Mouse (Mus musculus) embryonic facial prominence, embryonic 10.5 days (tissue): ENCODE results near the gene Cenpf. TPM values are rescaled to one million over a fixed set of nuclear protein-coding genes. Genes with fewer than 3 reads are reported as not detected.

Experiments used
- DNase-seq: peaks from one replicate; pipeline ENCODE4 v3.0.0-alpha.2; 2017; ENCODE audit warnings: low spot score
- H3K27ac ChIP-seq: fragments of 300-500 bp; sonication (generic); replicated peaks from 2 replicates; pipeline ENCODE4 v1.5.1; 2016; ENCODE audit warnings: mild to moderate bottlenecking
- H3K27me3 ChIP-seq: fragments of 300-500 bp; sonication (generic); replicated peaks from 2 replicates; pipeline ENCODE4 v1.6.1; 2016; ENCODE audit warnings: low read depth, mild to moderate bottlenecking; ENCODE audit not compliant: poor library complexity, severe bottlenecking
- H3K36me3 ChIP-seq: fragments of 300-500 bp; sonication (generic); replicated peaks from 2 replicates; pipeline ENCODE4 v1.6.1; 2016; ENCODE audit warnings: mild to moderate bottlenecking, moderate library complexity
- H3K4me1 ChIP-seq: fragments of 300-500 bp; sonication (generic); 2 replicates; pipeline ENCODE4 v1.6.1; 2016
- H3K4me3 ChIP-seq: fragments of 300-500 bp; sonication (generic); 2 replicates; pipeline ENCODE4 v1.5.1; 2016; ENCODE audit warnings: mild to moderate bottlenecking, moderate library complexity
- H3K9me3 ChIP-seq: fragments of 300-500 bp; sonication (generic); 2 replicates; pipeline ENCODE4 v1.6.1; 2016; ENCODE audit warnings: mild to moderate bottlenecking
- WGBS: fragments of 180-500 bp; shearing (Covaris S2); methylation state at CpG from one replicate; pipeline ENCODE4 v1.1.7; 2016; 5-methylcytosine and 5-hydroxymethylcytosine counted together
- polyA plus RNA-seq: library from polyadenylated mRNA; unstranded; fragments of >200 nt; fragmentation: Nextera tagmentation; extraction: Ambion mirVana; gene quantifications from 2 replicates; pipeline ENCODE4 v1.2.1, GENCODE M21; 2016

Cenpf gene
- polyA plus RNA-seq, 1 experiment from 2014 or later: 108 TPM

GRCm38 (mm10) chr1:189646597-189646996 lies 41.3 kb downstream of the Cenpf start:
- H3K27ac ChIP-seq: no peak overlapping the region
- no peak overlapping the region for H3K4me3 ChIP-seq
- no peaks in the 10 kb centered on the region for H3K27me3 ChIP-seq
- no peaks in the 10 kb centered on the region for H3K4me1 ChIP-seq
- peak; percentile 6 for DNase-seq
- WGBS: 90% methylated on average over 6 of the region's 6 CpGs
- H3K9me3 ChIP-seq: no peaks in the 10 kb centered on the region
- peaks cover 100% of the 10 kb centered on the region for H3K36me3 ChIP-seq

- peaks cover 99% of the 10 kb centered on the region for H3K36me3 ChIP-seq
- H3K27ac ChIP-seq: no peak overlapping the region
- no peaks in the 10 kb centered on the region for H3K9me3 ChIP-seq
- DNase-seq: peak; percentile 4
- H3K27me3 ChIP-seq: no peaks in the 10 kb centered on the region
- no peak overlapping the region for H3K4me3 ChIP-seq
- WGBS: 86% methylated on average over 2 of the region's 2 CpGs
- no peaks in the 10 kb centered on the region for H3K4me1 ChIP-seq
Measured at GRCm38 (mm10) chr1:189645371-189645770, 42.5 kb downstream of the Cenpf start.

- DNase-seq: peak; percentile 5
- Histone ChIP-seq H3K36me3 (peaks cover 99% of the 10 kb centered on the region), H3K4me1 (no peaks in the 10 kb centered on the region), H3K27ac (no peak overlapping the region), H3K27me3 (no peaks in the 10 kb centered on the region), H3K9me3 (no peaks in the 10 kb centered on the region), H3K4me3 (no peak overlapping the region)
- WGBS: 84% methylated on average over 3 of the region's 3 CpGs
Measured at GRCm38 (mm10) chr1:189644700-189645345, 43.1 kb downstream of the Cenpf start.

- peaks cover 60% of the 10 kb centered on the region for H3K36me3 ChIP-seq
- no peak overlapping the region for H3K27ac ChIP-seq
- WGBS: 86% methylated on average over 6 of the region's 6 CpGs
- no peak overlapping the region for H3K4me3 ChIP-seq
- no peaks in the 10 kb centered on the region for H3K4me1 ChIP-seq
- H3K9me3 ChIP-seq: no peaks in the 10 kb centered on the region
- DNase-seq: peak; percentile 7
- no peaks in the 10 kb centered on the region for H3K27me3 ChIP-seq
Measured at GRCm38 (mm10) chr1:189639581-189639980, 48.3 kb downstream of the Cenpf start.

- WGBS: 87% methylated on average over 5 of the region's 5 CpGs
- Histone ChIP-seq H3K27ac (no peak overlapping the region), H3K36me3 (0 out of 2 replicates have a peak, but pooled peaks cover 8% of the 10 kb centered on the region), H3K4me1 (0 out of 2 replicates have a peak, but pooled peaks cover 5% of the 10 kb centered on the region), H3K4me3 (no peak overlapping the region), H3K27me3 (no peaks in the 10 kb centered on the region), H3K9me3 (no peaks in the 10 kb centered on the region)
- DNase-seq: no peak
Measured at GRCm38 (mm10) chr1:189633791-189634190, 54.1 kb downstream of the Cenpf start.

- no peak for DNase-seq
- 82% methylated on average over 13 of the region's 13 CpGs for WGBS
- H3K4me3 ChIP-seq: no peak overlapping the region
- H3K27me3 ChIP-seq: no peaks in the 10 kb centered on the region
- no peaks in the 10 kb centered on the region for H3K9me3 ChIP-seq
- no peak overlapping the region for H3K27ac ChIP-seq
- 0 out of 2 replicates have a peak, but pooled peaks cover 5% of the 10 kb centered on the region for H3K4me1 ChIP-seq
- H3K36me3 ChIP-seq: no peaks in the 10 kb centered on the region
Measured at GRCm38 (mm10) chr1:189631906-189632675, 55.8 kb downstream of the Cenpf start.

GRCm38 (mm10) chr1:189630026-189630425 lies 57.9 kb downstream of the Cenpf start:
- no peaks in the 10 kb centered on the region for H3K36me3 ChIP-seq
- H3K4me3 ChIP-seq: no peak overlapping the region
- WGBS: 77% methylated on average over 6 of the region's 6 CpGs
- no peak overlapping the region for H3K27ac ChIP-seq
- no peaks in the 10 kb centered on the region for H3K27me3 ChIP-seq
- 0 out of 2 replicates have a peak, but pooled peaks cover 5% of the 10 kb centered on the region for H3K4me1 ChIP-seq
- DNase-seq: no peak
- no peaks in the 10 kb centered on the region for H3K9me3 ChIP-seq

- Histone ChIP-seq H3K4me1 (0 out of 2 replicates have a peak, but pooled peaks cover 5% of the 10 kb centered on the region), H3K9me3 (peaks cover 14% of the 10 kb centered on the region; the same call in 1 of the 2 replicates), H3K27me3 (no peaks in the 10 kb centered on the region), H3K4me3 (no peak overlapping the region), H3K27ac (no peak overlapping the region), H3K36me3 (no peaks in the 10 kb centered on the region)
- DNase-seq: peak; percentile 83
- WGBS: 65% methylated on average over 9 of the region's 9 CpGs
Measured at GRCm38 (mm10) chr1:189627976-189628768, 59.7 kb downstream of the Cenpf start.

- 87% methylated on average over 7 of the region's 7 CpGs for WGBS
- no peaks in the 10 kb centered on the region for H3K27me3 ChIP-seq
- H3K4me3 ChIP-seq: no peak overlapping the region
- H3K4me1 ChIP-seq: no peaks in the 10 kb centered on the region
- H3K9me3 ChIP-seq: peaks cover 14% of the 10 kb centered on the region; the same call in 1 of the 2 replicates
- H3K27ac ChIP-seq: no peak overlapping the region
- H3K36me3 ChIP-seq: no peaks in the 10 kb centered on the region
- no peak for DNase-seq
Measured at GRCm38 (mm10) chr1:189624756-189625155, 63.1 kb downstream of the Cenpf start.

GRCm38 (mm10) chr1:189618970-189619740 lies 68.7 kb downstream of the Cenpf start:
- 65% methylated on average over 13 of the region's 13 CpGs for WGBS
- H3K9me3 ChIP-seq: peaks cover 8% of the 10 kb centered on the region; the same call in 1 of the 2 replicates
- peaks cover 11% of the 10 kb centered on the region; the same call in 1 of the 2 replicates for H3K4me1 ChIP-seq
- H3K27ac ChIP-seq: peak overlapping the region; percentile 45
- no peaks in the 10 kb centered on the region for H3K27me3 ChIP-seq
- no peak overlapping the region for H3K4me3 ChIP-seq
- H3K36me3 ChIP-seq: no peaks in the 10 kb centered on the region
- peak; percentile 45 for DNase-seq

GRCm38 (mm10) chr1:189617381-189617780 lies 70.5 kb downstream of the Cenpf start:
- no peak overlapping the region for H3K4me3 ChIP-seq
- no peaks in the 10 kb centered on the region for H3K36me3 ChIP-seq
- H3K4me1 ChIP-seq: peaks cover 11% of the 10 kb centered on the region; the same call in 1 of the 2 replicates
- no peak for DNase-seq
- 91% methylated on average over 5 of the region's 5 CpGs for WGBS
- no peaks in the 10 kb centered on the region for H3K9me3 ChIP-seq
- no peak overlapping the region for H3K27ac ChIP-seq
- H3K27me3 ChIP-seq: no peaks in the 10 kb centered on the region

GRCm38 (mm10) chr1:189615246-189615645 lies 72.6 kb downstream of the Cenpf start:
- no peak for DNase-seq
- Histone ChIP-seq H3K4me3 (no peak overlapping the region), H3K27ac (no peak overlapping the region), H3K4me1 (peaks cover 11% of the 10 kb centered on the region; the same call in 1 of the 2 replicates), H3K27me3 (no peaks in the 10 kb centered on the region), H3K36me3 (no peaks in the 10 kb centered on the region), H3K9me3 (no peaks in the 10 kb centered on the region)
- 91% methylated on average over 7 of the region's 7 CpGs for WGBS
